Mouse (Mus musculus) hindbrain, embryonic 11.5 days (tissue): ENCODE data around the gene Pfdn2. TPM values are rescaled to one million over a fixed set of nuclear protein-coding genes. Genes with fewer than 3 reads are reported as not detected.

Experiments used
- ATAC-seq: fragments of 200-750 bp; cut with Nextera tagmentation; 2 replicates; pipeline ENCODE4 v1.8.0; 2017; ENCODE audit warnings: mild to moderate bottlenecking, moderate TSS enrichment, moderate library complexity; ENCODE audit not compliant: low FRiP score
- DNase-seq: peaks from one replicate; pipeline ENCODE4 v3.0.0-alpha.2; 2015; ENCODE audit warnings: low spot score
- H3K27ac ChIP-seq: fragments of 300-500 bp; sonication (generic); 2 replicates; pipeline ENCODE4 v1.5.1; 2014; ENCODE audit warnings: mild to moderate bottlenecking, low read depth, low read length
- H3K27me3 ChIP-seq: fragments of 300-500 bp; sonication (generic); 2 replicates; pipeline ENCODE4 v1.6.1; 2014; ENCODE audit warnings: mild to moderate bottlenecking, low read length, moderate library complexity, mixed read lengths; ENCODE audit not compliant: control insufficient read depth, insufficient read depth
- H3K36me3 ChIP-seq: fragments of 300-500 bp; sonication (generic); 2 replicates; pipeline ENCODE4 v1.6.1; 2014; ENCODE audit warnings: mild to moderate bottlenecking, low read length, moderate library complexity, mixed read lengths; ENCODE audit not compliant: control insufficient read depth, insufficient read depth
- H3K4me1 ChIP-seq: fragments of 300-500 bp; sonication (generic); replicated peaks from 2 replicates; pipeline ENCODE4 v1.6.1; 2014; ENCODE audit warnings: low read length, mixed read lengths; ENCODE audit not compliant: control insufficient read depth, insufficient read depth
- H3K4me2 ChIP-seq: fragments of 300-500 bp; sonication (generic); replicated peaks from 2 replicates; pipeline ENCODE4 v1.6.1; 2014; ENCODE audit warnings: mild to moderate bottlenecking, low read depth, low read length
- H3K4me3 ChIP-seq: fragments of 300-500 bp; sonication (generic); 2 replicates; pipeline ENCODE4 v1.5.1; 2014; ENCODE audit warnings: low read depth, low read length
- H3K9ac ChIP-seq: fragments of 300-500 bp; sonication (generic); 2 replicates; pipeline ENCODE4 v1.6.1; 2014; ENCODE audit warnings: low read depth, low read length
- H3K9me3 ChIP-seq: fragments of 300-500 bp; sonication (generic); 2 replicates; pipeline ENCODE4 v1.6.1; 2016; ENCODE audit warnings: low read length; ENCODE audit not compliant: control insufficient read depth
- WGBS: fragments of 180-500 bp; shearing (Covaris S2); extraction: QIAGEN DNeasy Blood & Tissue Kit; methylation state at CpG from one replicate; pipeline ENCODE4 v1.1.7; 2014; 5-methylcytosine and 5-hydroxymethylcytosine counted together
- polyA plus RNA-seq: library from polyadenylated mRNA; unstranded; fragments of >200 nt; fragmentation: Nextera tagmentation; extraction: Ambion mirVana; gene quantifications from 2 replicates; pipeline ENCODE4 v1.2.1, GENCODE M21; 2014

Gene Pfdn2
- polyA plus RNA-seq, 1 experiment from 2014 or later: 68.4 TPM

- Histone ChIP-seq H3K27me3 (no peaks in the 10 kb centered on the region), H3K4me2 (peak overlapping the region; percentile 81), H3K9ac (peak overlapping the region; percentile 77), H3K9me3 (no peaks in the 10 kb centered on the region), H3K4me1 (no peaks in the 10 kb centered on the region; the same call in 1 of the 2 replicates), H3K4me3 (peak overlapping the region; percentile 95), H3K36me3 (no peaks in the 10 kb centered on the region), H3K27ac (no peak overlapping the region)
- ATAC-seq (no peak), DNase-seq (no peak)
- under 1% methylated on average over 14 of the region's 14 CpGs for whole genome bisulfite sequencing
These were observed 603 bp downstream of the Pfdn2 start for GRCm38 (mm10) chr1:171346095-171346450.

GRCm38 (mm10) chr1:171348665-171349064 lies 3.2 kb downstream of the Pfdn2 start:
- H3K27me3 ChIP-seq: no peaks in the 10 kb centered on the region
- no peak for DNase-seq
- H3K9ac ChIP-seq: no peak overlapping the region
- no peak for ATAC-seq
- H3K36me3 ChIP-seq: no peaks in the 10 kb centered on the region
- no peak overlapping the region for H3K27ac ChIP-seq
- H3K4me1 ChIP-seq: no peaks in the 10 kb centered on the region; the same call in 1 of the 2 replicates
- no peak overlapping the region for H3K4me3 ChIP-seq
- WGBS: 93% methylated on average over 3 of the region's 3 CpGs
- no peak overlapping the region for H3K4me2 ChIP-seq
- H3K9me3 ChIP-seq: no peaks in the 10 kb centered on the region

- H3K9ac ChIP-seq: no peak overlapping the region
- H3K27ac ChIP-seq: no peak overlapping the region
- H3K9me3 ChIP-seq: no peaks in the 10 kb centered on the region
- no peak for ATAC-seq
- H3K4me3 ChIP-seq: no peak overlapping the region
- no peak for DNase-seq
- H3K36me3 ChIP-seq: no peaks in the 10 kb centered on the region
- WGBS: 86% methylated on average over 2 of the region's 2 CpGs
- no peaks in the 10 kb centered on the region; the same call in 1 of the 2 replicates for H3K4me1 ChIP-seq
- H3K27me3 ChIP-seq: no peaks in the 10 kb centered on the region
- no peak overlapping the region for H3K4me2 ChIP-seq
These were observed 3.7 kb downstream of the Pfdn2 start for GRCm38 (mm10) chr1:171349210-171349609.

GRCm38 (mm10) chr1:171355812-171356340 lies 10.4 kb downstream of the Pfdn2 start:
- H3K4me1 ChIP-seq: peaks cover 3% of the 10 kb centered on the region; the same call in 1 of the 2 replicates
- H3K4me2 ChIP-seq: no peak overlapping the region
- 84% methylated on average over 5 of the region's 5 CpGs for WGBS
- 0 out of 2 replicates have a peak, but pooled peaks cover 2% of the 10 kb centered on the region for H3K9me3 ChIP-seq
- no peak overlapping the region for H3K9ac ChIP-seq
- H3K36me3 ChIP-seq: no peaks in the 10 kb centered on the region
- ATAC-seq: no peak
- DNase-seq: peak; percentile 35
- H3K4me3 ChIP-seq: no peak overlapping the region
- no peak overlapping the region for H3K27ac ChIP-seq
- H3K27me3 ChIP-seq: no peaks in the 10 kb centered on the region

- WGBS: 85% methylated on average over 2 of the region's 2 CpGs
- ATAC-seq (no peak), DNase-seq (no peak)
- H3K27ac ChIP-seq: no peak overlapping the region
- no peak overlapping the region for H3K9ac ChIP-seq
- peaks cover 3% of the 10 kb centered on the region; the same call in 1 of the 2 replicates for H3K4me1 ChIP-seq
- no peaks in the 10 kb centered on the region for H3K27me3 ChIP-seq
- H3K4me2 ChIP-seq: no peak overlapping the region
- 0 out of 2 replicates have a peak, but pooled peaks cover 2% of the 10 kb centered on the region for H3K9me3 ChIP-seq
- H3K36me3 ChIP-seq: no peaks in the 10 kb centered on the region
- no peak overlapping the region for H3K4me3 ChIP-seq
These were observed 11.3 kb downstream of the Pfdn2 start for GRCm38 (mm10) chr1:171356814-171357213.

- H3K9me3 ChIP-seq: 0 out of 2 replicates have a peak, but pooled peaks cover 2% of the 10 kb centered on the region
- ATAC-seq (no peak), DNase-seq (peak; percentile 45)
- no peak overlapping the region for H3K4me2 ChIP-seq
- no peaks in the 10 kb centered on the region for H3K27me3 ChIP-seq
- no peaks in the 10 kb centered on the region for H3K36me3 ChIP-seq
- H3K4me1 ChIP-seq: peaks cover 3% of the 10 kb centered on the region; the same call in 1 of the 2 replicates
- 82% methylated on average over 4 of the region's 4 CpGs for WGBS
- no peak overlapping the region for H3K4me3 ChIP-seq
- no peak overlapping the region for H3K27ac ChIP-seq
- no peak overlapping the region for H3K9ac ChIP-seq
These were observed 13.0 kb downstream of the Pfdn2 start for GRCm38 (mm10) chr1:171358421-171358820.

- Histone ChIP-seq H3K27ac (peak overlapping the region; percentile 48), H3K4me3 (peak overlapping the region; percentile 52), H3K9me3 (0 out of 2 replicates have a peak, but pooled peaks cover 2% of the 10 kb centered on the region), H3K4me2 (peak overlapping the region; percentile 86), H3K36me3 (no peaks in the 10 kb centered on the region), H3K4me1 (peaks cover 3% of the 10 kb centered on the region; the same call in 1 of the 2 replicates), H3K27me3 (no peaks in the 10 kb centered on the region), H3K9ac (peak overlapping the region; percentile 65)
- no peak for DNase-seq
- peak; percentile 70 for ATAC-seq
- WGBS: 3% methylated on average over 25 of the region's 26 CpGs
These were observed 14.8 kb downstream of the Pfdn2 start for GRCm38 (mm10) chr1:171360253-171360652.

GRCm38 (mm10) chr1:171360656-171361055 lies 15.2 kb downstream of the Pfdn2 start, which contains the start of gene Klhdc9:
TSS of gene Klhdc9 (minus strand) at chr1:171360798.
- Histone ChIP-seq H3K36me3 (no peaks in the 10 kb centered on the region), H3K4me1 (peaks cover 3% of the 10 kb centered on the region; the same call in 1 of the 2 replicates), H3K9ac (peak within 1 kb of the TSS; percentile 65), H3K27me3 (no peaks in the 10 kb centered on the region), H3K27ac (peak within 1 kb of the TSS; percentile 48), H3K9me3 (0 out of 2 replicates have a peak, but pooled peaks cover 2% of the 10 kb centered on the region), H3K4me2 (peak within 1 kb of the TSS; percentile 86), H3K4me3 (peak within 1 kb of the TSS; percentile 52)
- peak; percentile 94 for DNase-seq
- peak; percentile 93 for ATAC-seq
- WGBS: under 1% methylated on average over 21 of the region's 21 CpGs
